Mouse (Mus musculus) MEL (cell line): ENCODE results near the gene Lcn10. TPM values are rescaled to one million over a fixed set of nuclear protein-coding genes. Genes with fewer than 3 reads are reported as not detected.

ENCODE experiments used
- DNase-seq: peaks from one replicate; pipeline ENCODE4 v3.0.0; 2011; ENCODE audit warnings: low read depth, low spot score
- H3K27ac ChIP-seq: 2 replicates; pipeline ENCODE4 v1.5.1; 2012; ENCODE audit warnings: low read depth, mild to moderate bottlenecking, control low read depth, low read length, moderate library complexity; ENCODE audit not compliant: control insufficient read depth
- H3K27me3 ChIP-seq, 2 experiments: fragments of 150-350 bp in 1 of 2; sonication (generic) in 1 of 2; 2 replicates each; pipeline ENCODE4 v1.6.1; 2012; ENCODE audit warnings: low read length in 2 of 2, mild to moderate bottlenecking in 2 of 2, improper control_type of control experiment in 1 of 2, moderate library complexity in 1 of 2; ENCODE audit not compliant: insufficient read depth in 2 of 2, control insufficient read depth in 1 of 2
- H3K36me3 ChIP-seq, 2 experiments: 2 replicates each; pipeline ENCODE4 v1.6.1; 2012 to 2014; ENCODE audit warnings: low read length in 2 of 2, improper control_type of control experiment in 1 of 2, inconsistent platforms in 1 of 2, mild to moderate bottlenecking in 1 of 2; ENCODE audit not compliant: insufficient read depth in 2 of 2, control insufficient read depth in 1 of 2
- H3K4me1 ChIP-seq, 2 experiments: fragments of 150-350 bp in 1 of 2; sonication (generic) in 1 of 2; 2 replicates each; pipeline ENCODE4 v1.6.1; 2012; ENCODE audit warnings: low read length in 2 of 2, improper control_type of control experiment in 1 of 2, mild to moderate bottlenecking in 1 of 2; ENCODE audit not compliant: insufficient read depth in 2 of 2, control insufficient read depth in 1 of 2
- H3K4me3 ChIP-seq, 2 experiments: fragments of 150-350 bp in 1 of 2; sonication (generic) in 1 of 2; 2 replicates each; pipeline ENCODE4 v1.5.1; 2012; ENCODE audit warnings: low read depth in 2 of 2, low read length in 2 of 2, mild to moderate bottlenecking in 2 of 2, moderate library complexity in 2 of 2, control low read depth in 1 of 2, improper control_type of control experiment in 1 of 2; ENCODE audit not compliant: control insufficient read depth in 1 of 2, insufficient read depth in 1 of 2
- H3K79me2 ChIP-seq: 2 replicates; pipeline ENCODE4 v1.6.1; 2012; ENCODE audit warnings: mild to moderate bottlenecking, low read length, moderate library complexity; ENCODE audit not compliant: control insufficient read depth, poor library complexity, insufficient read depth
- H3K9ac ChIP-seq: 2 replicates; pipeline ENCODE4 v1.6.1; 2012; ENCODE audit warnings: low read depth, mild to moderate bottlenecking, control low read depth, low read length, moderate library complexity; ENCODE audit not compliant: control insufficient read depth, poor library complexity, severe bottlenecking
- H3K9me3 ChIP-seq: fragments of 150-350 bp; sonication (generic); replicated peaks from 2 replicates; pipeline ENCODE4 v1.6.1; 2012; ENCODE audit warnings: mild to moderate bottlenecking, low read length, improper control_type of control experiment, moderate library complexity; ENCODE audit not compliant: insufficient read depth
- CHD1 ChIP-seq: IDR thresholded peaks from 2 replicates; pipeline ENCODE4 v1.6.1; 2012; ENCODE audit warnings: low read depth, mild to moderate bottlenecking, inconsistent platforms, low read length, improper control_type of control experiment
- CHD2 ChIP-seq: IDR thresholded peaks from 2 replicates; pipeline ENCODE4 v1.6.1; 2011; ENCODE audit warnings: low read length, improper control_type of control experiment
- CTCF ChIP-seq, 3 experiments: IDR thresholded peaks in 2 of 3; conservative IDR thresholded peaks in 1 of 3; 2 replicates each; pipeline ENCODE4 v1.5.1; 2011 to 2012; ENCODE audit warnings: low read length in 3 of 3, low read depth in 2 of 3, mild to moderate bottlenecking in 2 of 3, improper control_type of control experiment in 1 of 3, inconsistent platforms in 1 of 3, mixed read lengths in 1 of 3, moderate library complexity in 1 of 3; ENCODE audit not compliant: control insufficient read depth in 1 of 3, insufficient read depth in 1 of 3, poor library complexity in 1 of 3, severe bottlenecking in 1 of 3
- ELF1 ChIP-seq: IDR thresholded peaks from 2 replicates; pipeline ENCODE4 v1.6.1; 2014; ENCODE audit warnings: low read depth, mild to moderate bottlenecking, inconsistent platforms, low read length, improper control_type of control experiment, moderate library complexity
- ETS1 ChIP-seq: IDR thresholded peaks from 2 replicates; pipeline ENCODE4 v1.6.1; 2012; ENCODE audit warnings: low read depth, mild to moderate bottlenecking, inconsistent platforms, low read length, improper control_type of control experiment, moderate library complexity
- HCFC1 ChIP-seq: IDR thresholded peaks from 2 replicates; pipeline ENCODE4 v1.6.1; 2012; ENCODE audit warnings: low read depth, mild to moderate bottlenecking, inconsistent platforms, low read length, improper control_type of control experiment, moderate library complexity
- JUND ChIP-seq: IDR thresholded peaks from 2 replicates; pipeline ENCODE4 v1.6.1; 2011; ENCODE audit warnings: low read depth, mild to moderate bottlenecking, improper control_type of control experiment, low read length
- MAX ChIP-seq: IDR thresholded peaks from 2 replicates; pipeline ENCODE4 v1.6.1; 2011; ENCODE audit warnings: low read length, improper control_type of control experiment
- MEF2A ChIP-seq: IDR thresholded peaks from 2 replicates; pipeline ENCODE4 v1.6.1; 2014; ENCODE audit warnings: low read depth, mild to moderate bottlenecking, inconsistent platforms, low read length, improper control_type of control experiment; ENCODE audit not compliant: poor library complexity, insufficient replicate concordance, severe bottlenecking; ENCODE audit errors: extremely low read depth
- MYB ChIP-seq: IDR thresholded peaks from 2 replicates; pipeline ENCODE4 v1.6.1; 2011; ENCODE audit warnings: mild to moderate bottlenecking, low read depth, low read length, improper control_type of control experiment
- MYC ChIP-seq: IDR thresholded peaks from 2 replicates; pipeline ENCODE4 v1.6.1; 2011; ENCODE audit warnings: low read depth, mild to moderate bottlenecking, low read length, improper control_type of control experiment, moderate library complexity
- POLR2A ChIP-seq, 2 experiments: IDR thresholded peaks; 2 replicates each; pipeline ENCODE4 v1.6.1; 2011 to 2012; ENCODE audit warnings: low read length in 2 of 2, mild to moderate bottlenecking in 2 of 2, control low read depth in 1 of 2, improper control_type of control experiment in 1 of 2, low read depth in 1 of 2, moderate library complexity in 1 of 2; ENCODE audit not compliant: control insufficient read depth in 1 of 2, insufficient read depth in 1 of 2, poor library complexity in 1 of 2
- RAD21 ChIP-seq: IDR thresholded peaks from 2 replicates; pipeline ENCODE4 v1.6.1; 2011; ENCODE audit warnings: mild to moderate bottlenecking, low read depth, low read length, improper control_type of control experiment
- RCOR1 ChIP-seq: IDR thresholded peaks from 2 replicates; pipeline ENCODE4 v1.6.1; 2012; ENCODE audit warnings: low read depth, mild to moderate bottlenecking, inconsistent platforms, low read length, improper control_type of control experiment
- SIN3A ChIP-seq: IDR thresholded peaks from 2 replicates; pipeline ENCODE4 v1.6.1; 2012; ENCODE audit warnings: low read length, improper control_type of control experiment, inconsistent platforms
- TAL1 ChIP-seq: IDR thresholded peaks from 2 replicates; pipeline ENCODE4 v1.6.1; 2012; ENCODE audit warnings: mild to moderate bottlenecking, inconsistent platforms, low read length, moderate library complexity, mixed read lengths
- TBP ChIP-seq: IDR thresholded peaks from 2 replicates; pipeline ENCODE4 v1.8.0; 2011; ENCODE audit warnings: low read depth, low read length, improper control_type of control experiment
- UBTF ChIP-seq: IDR thresholded peaks from 2 replicates; pipeline ENCODE4 v1.6.1; 2012; ENCODE audit warnings: low read depth, mild to moderate bottlenecking, inconsistent platforms, low read length, improper control_type of control experiment, moderate library complexity, borderline replicate concordance; ENCODE audit not compliant: insufficient read depth
- ZKSCAN1 ChIP-seq: IDR thresholded peaks from 2 replicates; pipeline ENCODE4 v1.6.1; 2012; ENCODE audit warnings: low read depth, mild to moderate bottlenecking, inconsistent platforms, low read length, improper control_type of control experiment, moderate library complexity
- polyA plus RNA-seq, 2 experiments: library from polyadenylated mRNA; stranded (reverse) in 1 of 2; unstranded in 1 of 2; fragments of >175 nt in 1 of 2; fragments of >200 nt in 1 of 2; gene quantifications; 2 replicates each; pipeline versions ENCODE4 v1.2.1 to v1.2.4; 2012; ENCODE audit warnings: low replicate concordance in 2 of 2, low read depth in 1 of 2; ENCODE audit not compliant: insufficient read length in 2 of 2, insufficient read depth in 1 of 2, missing spikeins in 1 of 2
- total RNA-seq: library from RNA; depleted of rRNA; stranded (reverse); fragments of 300-350 nt; gene quantifications from 2 replicates; pipeline ENCODE4 v1.2.3, GENCODE M21; 2012

Lcn10 gene
- total and polyA plus RNA-seq, 3 experiments = not detected

DNA sequence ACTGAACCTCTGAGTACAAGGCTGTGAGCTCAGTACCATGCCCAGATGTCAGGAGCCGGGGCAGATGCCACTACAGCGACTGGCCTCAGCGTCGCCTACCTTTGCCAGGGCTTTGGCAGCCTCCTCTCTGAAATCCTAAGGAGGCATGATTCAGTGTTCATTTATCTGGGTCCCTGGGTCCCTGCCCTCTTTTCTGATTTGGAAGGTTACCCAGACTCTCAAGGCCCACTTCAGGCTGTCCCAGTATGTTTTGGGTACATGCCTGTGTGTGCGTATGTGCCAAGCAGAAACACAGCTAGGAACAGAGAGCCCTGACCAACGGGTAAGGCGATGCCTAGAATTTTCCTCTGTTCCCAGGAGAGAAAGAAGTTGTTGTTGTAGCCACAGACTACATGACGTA, 22.2 kb upstream of the Lcn10 start:
- Histone ChIP-seq H3K4me3 (no peak overlapping the region), H3K79me2 (no peaks in the 10 kb centered on the region), H3K9me3 (no peaks in the 10 kb centered on the region), H3K27me3 (peaks cover 7 to 14% of the 10 kb centered on the region in 2 experiments)
- no peak for TF ChIP-seq MEF2A
- TF ChIP-seq TAL1 = no peak
- no peak for TF ChIP-seq MAX
- TF ChIP-seq CHD2 = no peak
- no peak for TF ChIP-seq MYB
- no peak for TF ChIP-seq ELF1
- TF ChIP-seq CTCF (IDR thresholded peaks at IDR 0.05 in 2 of 3, conservative IDR thresholded peaks at IDR 0.05 in 1 of 3; ENCODE audit: control insufficient read depth in 1 of 3, insufficient read depth in 1 of 3, low read depth in 2 of 3, low read length in 3 of 3, poor library complexity in 1 of 3, severe bottlenecking in 1 of 3) = no peak
- no peak for TF ChIP-seq HCFC1
- no peak for TF ChIP-seq TBP
- TF ChIP-seq JUND = no peak
- TF ChIP-seq ETS1 = no peak
- TF ChIP-seq UBTF = no peak
- no peak for TF ChIP-seq CHD1
- TF ChIP-seq MYC = no peak
- TF ChIP-seq POLR2A (IDR thresholded peaks at IDR 0.05; ENCODE audit: control insufficient read depth in 1 of 2, insufficient read depth in 1 of 2, low read depth in 1 of 2, low read length in 2 of 2, poor library complexity in 1 of 2) = no peak
- TF ChIP-seq RAD21 = no peak
- no peak for TF ChIP-seq RCOR1
- TF ChIP-seq ZKSCAN1 = no peak
- TF ChIP-seq, all 39 proteins: peak for 0
- DNase-seq = no peak
- H3K36me3 ChIP-seq = no peaks in the 10 kb centered on the region
- H3K4me1 ChIP-seq = no peaks in the 10 kb centered on the region
- no peak overlapping the region for H3K9ac ChIP-seq
- no peak overlapping the region for H3K27ac ChIP-seq

DNA sequence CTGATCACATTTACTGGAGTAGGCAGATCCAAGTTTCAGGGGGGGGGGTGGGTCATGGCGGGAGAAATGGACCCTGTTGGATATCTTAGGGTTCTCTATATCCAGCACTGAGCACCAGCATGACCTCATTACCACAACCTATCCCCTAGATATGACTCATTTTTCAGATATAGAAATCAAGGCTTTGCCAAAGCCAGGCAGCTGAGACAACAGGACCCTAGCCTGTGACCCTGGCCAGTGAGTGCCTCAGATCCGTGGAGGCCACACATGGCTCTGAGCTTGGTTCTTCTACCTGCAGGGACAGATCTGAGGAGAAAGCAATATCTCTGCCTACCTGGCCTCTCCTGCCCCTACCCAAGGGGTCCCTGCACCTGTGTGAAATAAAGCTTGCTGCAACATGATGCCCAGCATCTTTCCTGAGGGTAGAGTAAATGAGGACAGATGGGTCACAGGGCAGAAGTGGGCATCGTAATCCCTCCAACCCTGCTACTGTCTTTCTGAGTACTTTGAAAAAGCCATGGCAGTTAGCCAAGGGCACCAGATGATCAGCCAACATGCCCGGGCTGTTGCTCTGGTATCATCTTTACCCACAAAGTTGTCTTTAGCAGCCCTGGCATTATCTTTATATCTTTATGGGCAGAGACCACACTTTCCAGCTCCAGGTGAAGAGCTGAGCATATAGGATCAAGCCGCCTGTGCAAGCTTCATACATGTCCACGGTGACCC, 21.1 kb upstream of the Lcn10 start:
- Histone ChIP-seq H3K27me3 (peaks cover 3 to 15% of the 10 kb centered on the region in 2 experiments), H3K36me3 (no peaks in the 10 kb centered on the region), H3K79me2 (no peaks in the 10 kb centered on the region), H3K4me1 (no peaks in the 10 kb centered on the region), H3K9ac (no peak overlapping the region), H3K27ac (no peak overlapping the region), H3K9me3 (no peaks in the 10 kb centered on the region), H3K4me3 (no peak overlapping the region)
- TF ChIP-seq SIN3A = no peak
- DNase-seq = no peak
